Mouse (Mus musculus) stomach, postnatal 0 days (tissue): ENCODE measurements around the gene Sema4b.

ENCODE experiments used
- CTCF ChIP-seq: IDR thresholded peaks from 2 replicates; pipeline ENCODE4 v1.5.1; 2016; ENCODE audit warnings: antibody characterized with exemption, low read depth, mild to moderate bottlenecking, moderate library complexity
- EP300 ChIP-seq: optimal IDR thresholded peaks from 2 replicates; pipeline ENCODE3; 2016; ENCODE audit warnings: antibody characterized with exemption

GRCm38 (mm10) chr7:80186021-80186420 is 620 bp upstream of the Sema4b start:
- TF ChIP-seq CTCF (no peak), EP300 (peak; percentile 71)
